Mouse (Mus musculus): ENCODE results near the gene Ank2.
"Not testable (repeated sequence)": the region's sequence is repeated elsewhere in the genome, so short reads cannot be mapped to it uniquely, and the experiment has no call there.

Gene Ank2

GRCm38 (mm10) chr3:127350602-127351362, 148.4 kb downstream of the Ank2 start:
- DNase-seq, result no peak

- no peak for DNase-seq
These were observed 150.2 kb downstream of the Ank2 start for GRCm38 (mm10) chr3:127348926-127349325.

GRCm38 (mm10) chr3:127345860-127346459, 153.2 kb downstream of the Ank2 start:
- DNase-seq, result no peak

- no peak for DNase-seq
These were observed 157.8 kb downstream of the Ank2 start for GRCm38 (mm10) chr3:127341300-127341699.

- no peak for DNase-seq
These were observed 164.3 kb downstream of the Ank2 start for GRCm38 (mm10) chr3:127334876-127335275.

- DNase-seq, result no peak
These were observed 167.6 kb downstream of the Ank2 start for GRCm38 (mm10) chr3:127331562-127331961.

- no peak for DNase-seq
These were observed 172.8 kb downstream of the Ank2 start for GRCm38 (mm10) chr3:127326355-127326754.

GRCm38 (mm10) chr3:127322870-127323269, 176.3 kb downstream of the Ank2 start:
- peak; percentile 76 to 88 for DNase-seq

- DNase-seq, result no peak
These were observed 177.5 kb downstream of the Ank2 start for GRCm38 (mm10) chr3:127321645-127322044.

- not testable (repeated sequence) for DNase-seq
These were observed 178.1 kb downstream of the Ank2 start for GRCm38 (mm10) chr3:127321031-127321430.

- DNase-seq, result no peak
These were observed 178.8 kb downstream of the Ank2 start for GRCm38 (mm10) chr3:127320311-127320710.

- DNase-seq, result no peak
These were observed 181.5 kb downstream of the Ank2 start for GRCm38 (mm10) chr3:127317641-127318040.

- DNase-seq, result no peak
These were observed 182.4 kb downstream of the Ank2 start for GRCm38 (mm10) chr3:127316717-127317116.

- no peak for DNase-seq
These were observed 187.6 kb downstream of the Ank2 start for GRCm38 (mm10) chr3:127311521-127311920.

- peak in 1 of 2 experiments; percentile 51 for DNase-seq
These were observed 189.1 kb downstream of the Ank2 start for GRCm38 (mm10) chr3:127310079-127310478.

- DNase-seq, result peak; percentile 85 to 90
These were observed 195.1 kb downstream of the Ank2 start for GRCm38 (mm10) chr3:127303957-127304553.

GRCm38 (mm10) chr3:127303041-127303440, 196.1 kb downstream of the Ank2 start:
- DNase-seq, result peak; percentile 44 to 56

- DNase-seq, result no peak
These were observed 198.4 kb downstream of the Ank2 start for GRCm38 (mm10) chr3:127300790-127301189.

- DNase-seq, result no peak
These were observed 203.2 kb downstream of the Ank2 start for GRCm38 (mm10) chr3:127295921-127296320.

GRCm38 (mm10) chr3:127294610-127295349, 204.4 kb downstream of the Ank2 start:
- DNase-seq, result no peak

- peak; percentile 54 to 58 for DNase-seq
These were observed 205.1 kb downstream of the Ank2 start for GRCm38 (mm10) chr3:127294079-127294478.

- peak; percentile 80 to 83 for DNase-seq
These were observed 205.7 kb downstream of the Ank2 start for GRCm38 (mm10) chr3:127293479-127293874.

GRCm38 (mm10) chr3:127292864-127293478, 206.2 kb downstream of the Ank2 start:
- no peak for DNase-seq

Data from cerebellum, postnatal 10 days (tissue).